ENCODE assay signal across 5 mouse cellular contexts in genomic region chr10:19380971-19381370, GRCm38 (mm10). TPM values are rescaled to one million over a fixed set of nuclear protein-coding genes. Genes with fewer than 3 reads are reported as not detected.
"Had no signal": no experiment of that assay in that cellular context is flagged by ENCODE, and none has a peak within 500 bp of the region (broad histone marks: within the 10 kb centered on the region; RNA-seq: fewer than 3 reads in every experiment).

No protein-coding gene starts in this region.

RNA-seq across cellular contexts. Expression of gene Olig3, which starts 24.6 kb away (rescaled TPM):
- polyA plus RNA-seq: small intestine, adult 2 months; stomach, embryonic 14.5 days; stomach, embryonic 16.5 days; stomach, postnatal 0 days; urinary bladder, adult 2 months had no signal
